Mouse (Mus musculus): ENCODE measurements around the gene Rab4a. TPM values are rescaled to one million over a fixed set of nuclear protein-coding genes. Genes with fewer than 3 reads are reported as not detected.
A peak's percentile ranks its signal among the peaks of the same experiment; 100 is the strongest.
"Not testable (repeated sequence)": the region's sequence is repeated elsewhere in the genome, so short reads cannot be mapped to it uniquely, and the experiment has no call there.

The Rab4a gene
- total RNA-seq, 2 experiments from 2014 or later: 25.5 to 25.9 TPM

DNA sequence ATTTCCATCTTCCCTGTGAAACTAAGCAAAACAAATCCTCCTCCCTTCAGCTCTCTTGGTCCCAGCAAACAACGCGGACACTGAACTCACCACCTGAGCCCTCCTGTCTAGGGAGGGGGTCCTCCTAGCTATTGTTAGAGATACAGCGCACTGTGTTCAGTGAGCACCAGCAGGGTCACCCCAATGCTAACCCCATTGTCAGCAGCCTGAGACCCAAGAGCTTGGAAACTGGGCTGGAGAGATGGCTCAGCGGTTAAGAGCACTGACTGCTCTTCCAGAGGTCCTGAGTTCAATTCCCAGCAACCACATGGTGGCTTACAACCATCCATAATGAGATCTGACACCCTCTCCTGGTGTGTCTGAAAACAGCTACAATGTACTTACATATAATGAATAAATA lies 3.6 kb downstream of the Rab4a start:
- not testable (repeated sequence) for DNase-seq (ENCODE audit: low spot score in 2 of 2)

DNA sequence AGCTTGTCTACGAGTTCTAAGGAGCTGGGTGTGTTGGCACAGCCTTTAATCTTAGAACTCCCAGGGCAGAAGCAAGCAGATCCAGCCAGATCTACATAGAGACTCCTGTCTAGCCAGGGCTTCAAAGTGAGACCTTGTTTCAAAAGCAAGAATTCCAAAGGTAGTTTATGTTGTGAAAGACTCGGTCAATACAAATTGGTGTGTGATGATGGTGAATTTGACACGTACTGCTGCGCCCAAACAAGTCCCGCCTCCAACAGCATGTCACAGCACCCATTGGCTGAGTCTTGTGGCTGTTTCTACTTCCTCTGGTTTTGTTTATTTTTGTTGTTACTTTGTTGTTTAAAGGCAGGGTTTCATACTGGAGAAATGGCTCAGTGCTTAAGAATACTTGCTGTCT lies 6.4 kb downstream of the Rab4a start:
- DNase-seq (ENCODE audit: low spot score in 2 of 2): no peak

DNA sequence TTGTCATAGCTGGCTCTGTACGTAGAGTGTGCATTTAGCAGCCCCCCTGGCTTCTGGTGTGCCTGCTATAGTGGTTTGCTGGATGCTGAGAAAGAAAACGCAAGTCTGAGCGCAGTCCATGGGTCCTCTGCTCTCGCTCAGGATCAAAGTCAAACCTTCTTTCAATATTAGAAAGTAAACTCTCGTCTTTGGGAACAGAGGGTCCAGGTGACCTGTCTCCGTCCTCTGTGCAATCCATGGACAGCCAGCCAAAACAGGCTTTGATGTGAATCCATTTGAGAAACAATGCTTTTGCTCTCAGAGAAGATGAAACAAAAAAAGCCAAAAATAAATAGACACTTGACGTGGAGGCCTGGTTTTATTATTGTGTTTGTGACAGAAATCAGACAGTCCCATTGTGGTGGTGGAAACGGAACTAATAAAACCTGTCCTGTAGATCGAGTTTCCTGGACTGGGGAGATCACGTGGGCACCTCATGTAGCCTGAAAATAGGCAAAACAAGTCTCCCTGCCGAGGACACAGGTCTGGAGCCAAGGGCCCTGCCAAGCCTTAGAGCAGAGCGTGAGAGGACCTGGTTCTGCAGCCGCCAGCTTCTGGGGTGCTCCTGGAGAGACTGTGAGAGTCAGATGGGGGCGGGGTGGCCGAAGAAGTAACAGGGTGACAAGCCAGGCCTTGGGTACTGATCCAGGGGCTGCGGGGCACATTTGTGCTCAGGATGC lies 7.5 kb downstream of the Rab4a start:
- DNase-seq (ENCODE audit: low spot score in 2 of 2): no peak

DNA sequence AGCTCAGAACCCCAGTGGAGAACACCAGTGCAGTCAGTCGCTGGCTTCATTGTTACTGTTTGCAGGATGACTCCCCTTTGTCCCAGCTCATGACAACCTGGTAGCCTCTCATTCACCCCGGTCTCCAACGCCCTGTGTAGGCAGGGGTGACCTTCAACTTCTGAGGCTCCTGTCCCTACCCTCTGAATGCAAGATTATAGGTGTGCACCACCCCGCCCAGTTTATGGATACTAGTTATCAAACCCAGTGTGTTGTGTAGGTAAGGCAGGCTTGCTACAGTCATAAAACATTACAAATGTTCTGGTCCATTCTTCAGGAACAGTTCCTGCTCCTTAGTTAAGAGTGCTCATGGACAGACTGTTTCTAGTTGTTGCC lies 8.1 kb downstream of the Rab4a start:
- DNase-seq (ENCODE audit: low spot score in 2 of 2): no peak

DNA sequence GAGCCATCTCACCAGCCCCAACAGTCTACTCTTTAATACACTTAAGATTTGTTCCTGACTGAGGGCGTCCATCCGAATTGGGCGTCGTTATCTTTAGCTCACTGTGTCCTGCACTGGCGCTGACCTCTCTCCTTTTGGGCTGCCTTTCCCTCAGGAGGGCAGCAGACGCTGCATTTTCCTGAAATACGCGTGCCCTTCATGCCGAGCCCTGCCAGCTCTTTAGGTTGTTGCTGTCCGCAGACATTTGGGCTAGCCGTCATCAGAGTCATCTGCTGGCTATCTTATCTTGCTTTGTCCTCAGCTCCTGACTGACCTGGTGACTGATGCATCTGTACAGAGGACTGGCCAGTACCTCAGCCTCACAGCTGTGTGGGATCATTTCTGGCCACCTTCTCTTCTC lies 9.5 kb downstream of the Rab4a start:
- DNase-seq (ENCODE audit: low spot score in 2 of 2): no peak

DNA sequence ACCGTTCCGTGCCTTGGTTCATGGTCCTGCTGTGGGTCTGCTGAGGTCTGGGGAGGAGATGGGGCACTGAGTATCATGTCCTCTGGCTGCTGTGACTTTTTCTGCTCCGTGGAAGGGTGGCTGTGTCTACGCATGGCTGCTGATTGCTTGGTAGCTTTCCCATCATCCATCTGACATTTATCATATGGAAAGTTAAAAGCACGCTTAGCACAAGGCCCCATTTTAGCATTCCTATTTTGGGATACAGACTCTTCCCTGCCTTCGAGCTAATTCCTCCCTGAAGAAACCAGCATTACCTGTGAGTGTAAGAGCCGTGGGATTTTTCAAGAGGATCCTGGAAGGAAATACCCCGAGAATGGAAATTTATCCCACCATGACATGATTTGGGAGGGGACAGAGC lies 11.2 kb downstream of the Rab4a start:
- no peak for DNase-seq (ENCODE audit: low spot score in 2 of 2)

DNA sequence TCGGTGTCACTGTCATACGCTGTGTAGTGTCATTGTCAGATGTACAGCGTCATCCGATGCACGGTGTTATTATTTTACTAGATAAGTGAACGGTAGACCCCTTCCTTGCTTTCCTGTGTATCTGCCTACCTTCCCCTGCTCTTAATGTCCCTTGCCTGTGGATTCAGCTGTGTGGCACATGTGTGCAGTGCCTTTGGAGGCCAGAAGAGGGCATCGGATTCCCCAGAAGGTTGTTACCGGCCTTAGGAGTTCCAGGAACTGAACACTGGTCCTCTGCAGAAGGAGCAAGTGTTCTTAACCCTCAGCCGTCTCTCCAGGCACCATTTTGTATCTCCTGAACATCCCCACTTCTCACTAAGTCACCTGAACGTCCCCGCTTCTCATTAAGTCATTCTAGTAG lies 12.0 kb downstream of the Rab4a start:
- no peak for DNase-seq (ENCODE audit: low spot score in 2 of 2)

DNA sequence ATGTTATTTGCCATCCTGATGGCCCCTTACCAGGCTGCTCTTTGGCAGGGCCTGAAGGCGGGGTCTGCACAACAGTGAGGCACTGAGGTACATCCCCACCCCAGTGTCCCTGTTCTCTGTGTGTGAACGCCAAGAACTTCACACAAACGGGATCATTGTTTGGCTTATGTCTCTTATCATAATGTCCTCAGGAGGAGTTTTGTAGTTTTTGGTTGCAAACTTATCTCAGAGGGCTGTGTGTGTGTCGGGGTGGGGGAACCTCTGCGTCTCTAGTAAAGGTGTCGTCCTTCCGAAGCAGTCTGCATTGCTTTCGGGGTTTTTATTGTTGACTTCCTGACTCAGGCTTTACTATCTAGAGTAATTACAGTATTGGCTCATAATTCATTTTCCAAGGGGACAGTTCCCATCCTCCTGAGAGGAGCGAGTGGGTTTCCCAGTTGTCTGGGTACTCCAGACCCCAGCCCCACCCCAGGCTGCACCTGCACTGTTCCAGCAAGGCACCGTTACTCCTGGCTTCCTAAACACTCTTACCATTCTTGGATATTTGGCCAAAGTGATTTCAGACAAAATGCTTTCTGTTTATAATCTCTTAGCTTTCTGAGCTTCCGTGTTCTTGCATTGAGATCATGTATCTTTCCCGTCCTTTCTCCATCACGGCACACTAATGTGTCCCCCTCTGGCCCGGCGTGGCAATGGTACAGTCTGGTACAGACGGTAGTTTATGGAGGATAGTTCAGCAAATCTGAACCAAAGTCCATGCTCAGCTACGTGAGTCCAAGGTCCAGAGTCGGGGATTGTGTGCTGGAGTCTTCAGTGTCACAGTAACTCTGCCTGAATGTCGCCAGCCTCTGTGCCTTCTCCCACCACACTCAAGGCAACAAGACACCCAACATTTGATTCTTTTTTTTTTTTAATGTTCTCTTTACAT lies 14.2 kb downstream of the Rab4a start:
- no peak for DNase-seq (ENCODE audit: low spot score in 2 of 2)

DNA sequence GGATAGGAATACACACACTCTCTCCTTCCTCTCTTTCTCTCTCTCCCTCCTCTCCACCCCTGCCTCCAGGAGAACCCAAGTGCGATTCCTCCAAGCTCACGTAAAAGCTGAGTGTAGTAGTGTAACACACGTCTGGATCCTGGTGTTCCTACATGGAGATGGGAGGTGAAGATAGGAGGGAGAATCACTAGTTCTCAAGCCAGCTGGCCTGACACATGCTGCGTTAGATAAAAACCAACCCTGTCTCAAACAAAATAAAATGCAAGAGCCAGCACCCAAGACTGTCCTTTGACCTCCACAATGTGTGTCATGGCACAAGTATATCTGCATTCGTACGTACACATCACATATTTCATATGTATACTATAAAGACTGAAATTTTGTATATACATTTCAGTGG lies 15.0 kb downstream of the Rab4a start:
- DNase-seq (ENCODE audit: low spot score in 2 of 2): no peak

DNA sequence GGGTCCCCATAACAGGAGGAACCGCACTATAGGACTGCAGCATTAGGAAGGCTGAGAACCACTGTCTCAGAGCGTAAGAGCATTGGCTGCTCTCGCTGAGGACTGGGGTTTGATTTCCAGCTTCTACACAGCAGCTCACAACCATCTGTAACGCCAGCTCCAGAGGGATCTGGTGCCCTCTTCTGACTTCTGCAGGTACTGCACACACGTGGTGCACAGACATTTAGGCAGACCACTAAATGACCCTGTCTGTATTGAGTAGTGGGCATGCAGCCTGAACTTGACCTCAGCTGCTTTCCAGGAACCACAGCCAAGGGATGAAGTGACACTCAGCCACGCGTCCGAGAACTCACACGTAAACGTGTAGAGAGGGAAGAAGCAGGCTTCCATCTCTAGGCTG lies 17.3 kb downstream of the Rab4a start:
- no peak for DNase-seq (ENCODE audit: low spot score in 2 of 2)

DNA sequence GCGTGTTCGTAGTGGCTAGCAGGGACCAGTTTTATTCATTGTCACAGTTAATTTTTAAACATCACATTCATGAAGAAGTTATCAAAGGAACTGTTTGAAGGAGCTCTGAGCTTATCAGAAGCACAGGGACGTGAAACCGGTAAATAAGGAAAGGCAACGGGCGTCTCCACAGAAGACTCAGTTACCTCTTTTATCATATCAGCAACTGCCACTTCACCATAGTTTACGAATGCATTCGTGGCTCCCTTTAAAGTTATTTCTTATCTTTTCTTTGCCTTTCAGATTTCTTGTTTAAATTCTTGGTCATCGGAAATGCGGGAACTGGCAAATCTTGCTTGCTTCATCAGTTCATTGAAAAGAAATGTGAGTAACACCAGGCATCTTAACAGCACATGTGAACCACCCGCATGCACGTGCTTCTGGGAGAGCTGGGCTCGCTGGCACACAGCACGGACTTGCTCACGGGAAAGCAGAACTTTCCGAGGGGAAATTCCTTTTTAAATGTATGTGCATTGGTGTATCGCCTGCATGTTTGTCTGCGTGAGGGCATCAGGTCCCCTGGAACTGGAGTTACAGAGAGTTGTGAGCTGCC lies 17.8 kb downstream of the Rab4a start:
- no peak for DNase-seq (ENCODE audit: low spot score in 2 of 2)

DNA sequence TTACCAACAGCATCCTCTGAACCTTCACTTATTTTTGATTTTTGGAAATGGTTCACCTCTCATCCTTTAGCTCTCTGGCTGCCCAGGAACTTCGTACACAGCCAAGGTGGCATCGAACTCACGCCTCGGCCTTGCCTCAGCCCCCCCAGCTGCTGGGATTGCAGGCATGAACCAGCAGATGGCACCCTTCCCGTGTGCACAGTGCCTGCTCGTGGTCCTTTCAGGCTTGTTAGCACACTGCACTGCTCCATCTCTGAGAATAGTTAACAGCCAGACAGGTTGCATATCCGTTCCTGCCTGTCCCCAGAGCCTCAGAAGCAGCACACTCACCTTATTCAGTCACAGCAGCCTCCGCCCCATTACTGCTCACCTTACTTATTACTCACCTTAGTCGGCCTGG lies 20.2 kb downstream of the Rab4a start:
- no peak for DNase-seq (ENCODE audit: low spot score in 2 of 2)

DNA sequence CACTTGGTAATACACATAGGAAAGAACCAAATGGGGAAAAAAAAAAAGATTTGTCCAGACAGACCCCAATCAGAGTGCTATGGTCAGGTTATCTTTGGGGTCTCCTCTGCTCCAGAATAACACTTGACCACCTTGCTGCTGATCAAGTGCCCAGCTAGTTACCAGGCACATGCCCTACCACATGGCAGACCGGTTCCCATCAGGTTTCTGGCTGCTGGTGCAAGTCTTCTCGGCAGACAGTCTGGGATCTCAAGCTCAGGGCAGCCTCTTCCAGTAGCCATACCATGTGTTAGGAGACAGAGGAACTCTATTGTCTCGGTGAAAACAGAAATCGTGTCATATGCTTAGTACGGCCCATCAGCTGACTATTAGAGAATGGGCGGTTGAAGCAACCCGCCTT lies 21.0 kb downstream of the Rab4a start:
- no peak for DNase-seq (ENCODE audit: low spot score in 2 of 2)

DNA sequence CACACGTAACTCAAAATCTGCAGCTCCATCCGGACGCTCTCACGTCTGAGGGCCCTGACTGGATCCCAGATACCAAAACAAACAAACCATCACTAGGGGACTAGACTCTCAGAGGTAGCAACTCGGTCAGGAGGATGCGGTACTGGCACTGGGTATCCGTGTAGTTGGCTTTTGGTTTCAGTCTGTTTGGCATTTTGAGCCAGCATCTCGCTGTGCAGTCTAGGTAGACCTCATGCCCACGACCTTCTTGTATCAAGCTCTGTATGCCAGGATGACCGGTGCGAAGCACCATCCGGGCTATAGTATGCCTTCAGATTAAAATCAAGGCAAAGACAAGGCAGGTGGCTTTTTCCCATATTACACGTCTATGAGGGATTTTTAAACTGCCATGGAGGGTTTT lies 21.7 kb downstream of the Rab4a start:
- DNase-seq (ENCODE audit: low spot score in 2 of 2): no peak

DNA sequence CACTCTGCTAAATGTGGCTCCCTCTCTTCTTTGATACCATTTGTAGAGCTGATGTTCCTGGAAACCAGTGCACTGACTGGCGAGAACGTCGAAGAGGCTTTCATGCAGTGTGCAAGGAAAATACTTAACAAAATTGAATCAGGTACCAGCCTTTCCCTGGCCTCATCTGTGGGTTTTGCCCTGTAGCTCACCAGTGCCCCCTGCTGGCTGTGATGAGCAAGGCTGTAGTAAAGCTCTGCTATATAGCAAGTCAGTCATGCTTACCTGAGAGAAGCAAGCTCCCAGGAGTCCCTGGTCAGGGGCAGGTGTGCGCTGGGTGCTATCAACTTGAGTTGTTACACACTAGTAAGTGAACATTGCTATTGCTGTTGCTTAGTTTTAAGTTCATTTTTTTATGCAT lies 27.0 kb downstream of the Rab4a start:
- DNase-seq (ENCODE audit: low spot score in 2 of 2): peak; percentile 70 to 81

DNA sequence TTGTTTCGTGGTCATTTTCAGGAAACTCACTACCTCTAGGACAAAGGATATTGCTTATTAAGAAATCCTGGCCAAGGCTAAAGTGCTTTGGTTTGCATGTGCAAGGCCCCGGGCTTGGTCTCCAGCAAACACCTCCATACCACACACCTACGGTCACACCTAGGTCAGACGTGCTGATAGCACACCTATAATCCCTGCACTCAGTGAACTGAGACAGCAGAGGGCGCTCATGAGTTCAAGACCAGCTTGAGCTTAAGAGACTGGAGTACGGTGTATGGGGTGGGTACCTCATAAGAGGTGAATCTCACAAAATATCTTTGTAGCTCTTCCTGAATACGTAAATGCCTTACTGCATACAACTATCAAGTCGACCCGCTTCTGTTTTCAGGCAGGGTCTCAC lies 29.7 kb downstream of the Rab4a start:
- peak; percentile 48 to 63 for DNase-seq (ENCODE audit: low spot score in 2 of 2)

DNA sequence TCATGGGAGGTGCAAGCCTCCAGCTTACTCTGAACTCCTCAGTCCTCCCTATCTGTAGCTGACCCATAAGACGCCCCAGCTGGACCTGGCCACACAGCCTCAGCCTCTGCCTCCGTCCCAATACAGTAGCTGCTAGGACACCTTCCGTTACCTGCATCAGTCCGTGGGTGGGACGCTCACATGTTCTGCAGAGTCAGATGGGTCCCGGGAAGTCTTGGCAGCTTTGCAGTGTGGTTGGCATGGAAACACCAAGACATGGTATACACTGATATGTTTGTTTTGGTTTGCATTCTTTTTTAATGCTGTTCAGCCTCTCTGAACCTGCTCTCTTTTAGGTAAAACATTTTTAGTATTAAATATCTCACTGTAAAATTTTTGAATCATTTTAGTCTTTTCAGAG lies 30.6 kb downstream of the Rab4a start:
- DNase-seq (ENCODE audit: low spot score in 2 of 2): no peak

DNA sequence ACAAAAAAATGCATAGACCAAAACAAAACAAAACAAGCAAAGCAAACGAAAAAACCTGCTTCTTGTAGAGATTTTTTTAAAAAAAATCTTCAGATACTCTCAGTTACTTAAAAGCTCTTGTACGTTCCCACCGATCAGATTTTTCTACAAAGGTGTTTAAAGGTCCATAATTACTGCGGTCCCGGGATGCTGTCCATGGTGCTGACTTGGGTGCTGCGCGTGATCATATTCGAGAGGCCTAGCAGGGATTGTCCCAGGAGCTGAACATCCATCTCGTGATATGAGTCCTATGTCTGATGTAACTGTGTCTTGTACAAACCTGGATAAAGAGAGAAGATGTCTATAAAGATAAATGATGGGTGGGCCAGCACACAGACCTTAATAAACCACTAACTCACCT lies 32.7 kb downstream of the Rab4a start:
- no peak for DNase-seq (ENCODE audit: low spot score in 2 of 2)

DNA sequence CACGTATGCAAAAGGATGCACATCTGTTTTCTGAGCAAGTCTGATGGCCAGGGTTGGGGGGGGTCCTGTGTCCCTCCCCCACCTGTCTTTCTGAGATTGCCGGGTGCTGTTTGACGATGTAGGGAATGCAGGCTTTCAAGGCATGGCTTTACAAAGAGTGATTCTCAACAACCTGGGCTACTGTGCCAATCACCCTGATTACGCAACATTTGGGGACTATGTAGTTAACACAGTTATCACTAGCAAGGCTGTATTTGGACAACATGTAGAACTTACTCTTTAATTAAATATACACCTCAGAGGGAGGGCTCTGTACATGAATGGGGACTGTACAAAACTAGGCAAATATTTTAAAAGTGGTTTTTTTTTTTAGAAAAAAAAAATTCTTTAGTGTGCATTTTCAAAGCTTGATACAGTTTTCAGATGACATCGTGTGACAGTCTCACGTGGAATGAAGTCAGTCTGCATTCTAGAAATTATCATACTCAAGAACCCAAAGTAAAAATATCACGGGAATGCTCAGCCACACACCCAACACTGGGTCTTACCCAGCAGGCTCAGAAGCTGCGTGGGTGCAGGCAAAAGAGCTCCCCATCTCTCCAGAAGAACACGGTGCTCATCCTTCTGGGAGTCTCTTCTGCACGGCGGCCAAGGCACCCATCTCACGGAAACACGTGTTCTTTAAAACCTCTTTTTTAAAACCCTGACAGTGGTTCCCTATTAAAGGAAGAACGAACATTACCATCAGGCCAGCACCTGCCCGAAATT lies 35.0 kb downstream of the Rab4a start:
- DNase-seq (ENCODE audit: low spot score in 2 of 2): no peak

DNA sequence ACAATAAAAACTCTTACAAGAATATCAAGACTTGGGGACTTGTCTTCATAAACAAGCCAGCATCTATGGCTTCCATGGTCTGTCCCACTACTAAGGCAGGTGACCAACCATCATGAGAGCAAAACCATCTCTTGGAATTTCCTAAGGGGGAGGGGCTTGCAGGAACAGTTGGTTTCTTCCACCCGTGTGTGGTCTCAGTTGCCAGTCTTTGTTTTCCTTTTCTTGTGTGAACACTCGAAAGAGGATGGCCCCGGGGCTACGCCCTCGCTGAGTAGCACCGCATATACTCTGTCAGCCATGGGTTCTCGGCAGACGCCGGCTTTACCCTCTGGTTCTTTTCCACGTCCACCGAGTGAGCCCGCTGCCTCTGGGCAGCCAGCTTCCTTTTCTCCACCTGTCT lies 36.3 kb downstream of the Rab4a start:
- DNase-seq (ENCODE audit: low spot score in 2 of 2): no peak

DNA sequence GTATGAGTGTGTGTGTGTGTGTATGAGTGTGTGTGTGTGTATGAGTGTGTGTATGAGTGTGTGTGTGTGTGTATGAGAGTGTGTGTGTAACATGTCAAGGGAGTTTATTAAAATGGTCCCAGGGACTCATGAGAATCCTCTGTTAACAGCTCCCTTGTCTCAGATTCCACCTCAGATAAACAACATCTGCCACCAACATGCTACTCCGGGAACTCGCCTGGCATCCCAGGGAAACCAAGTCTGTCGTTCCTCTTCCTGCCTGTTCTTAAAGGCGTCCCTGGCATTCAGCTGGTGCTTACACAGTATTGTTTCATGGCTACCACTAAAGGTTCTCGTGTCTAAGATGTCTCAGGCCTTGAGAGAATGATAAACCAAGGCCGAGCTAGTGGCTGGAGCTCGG lies 38.6 kb downstream of the Rab4a start:
- no peak for DNase-seq (ENCODE audit: low spot score in 2 of 2)

DNA sequence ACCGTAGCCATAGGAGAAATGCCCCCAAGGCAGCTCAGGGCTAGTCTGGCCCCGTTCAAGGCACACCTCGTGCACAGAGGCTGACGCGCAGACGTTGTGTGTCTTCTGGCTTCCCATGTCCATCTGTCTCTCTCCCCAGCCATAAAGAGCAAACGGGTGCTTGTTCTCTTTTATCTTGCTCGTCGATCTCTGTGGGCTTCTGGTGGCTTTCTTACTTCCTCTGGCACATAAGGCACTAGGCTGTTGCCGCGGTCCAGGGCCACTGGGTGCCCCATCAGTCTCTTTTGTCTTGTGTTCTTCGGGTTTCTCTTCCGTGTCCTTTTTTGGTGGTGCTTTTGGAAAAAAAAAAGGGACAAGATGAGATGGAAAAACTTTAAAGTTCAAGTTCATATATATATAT lies 39.3 kb downstream of the Rab4a start:
- no peak for DNase-seq (ENCODE audit: low spot score in 2 of 2)

Measured in adrenal gland, adult 18-20 months (tissue).